ENCODE assay signal across 8 mouse cellular contexts in the genomic region with DNA sequence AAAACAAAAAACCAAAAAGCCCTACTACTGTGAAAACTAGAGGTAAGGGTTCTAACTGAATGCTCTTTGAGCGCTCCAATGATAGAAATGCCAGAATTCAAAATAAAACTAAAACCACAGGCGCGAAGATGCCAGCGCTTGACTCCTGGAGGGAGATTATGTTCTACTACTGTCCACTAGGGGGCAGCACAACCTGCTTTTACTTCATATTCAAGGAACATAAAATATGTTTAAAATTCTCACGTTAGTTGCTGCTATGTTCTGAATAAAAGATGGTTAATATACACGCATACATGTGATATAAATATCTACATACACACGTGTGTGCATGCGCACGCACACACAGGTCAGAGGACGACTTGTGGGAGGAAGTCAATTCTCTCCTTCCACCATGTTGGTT. TPM values are rescaled to one million over a fixed set of nuclear protein-coding genes. Genes with fewer than 3 reads are reported as not detected.
DNase-seq lines count a peak whose midpoint lies in the region; ATAC-seq and TF ChIP-seq lines count a peak whose summit lies in the region.

No protein-coding gene starts in this region.

- H3K27me3 ChIP-seq in small intestine, adult 2 months (ENCODE audit: control insufficient read depth, insufficient read depth, low read length): no peaks in the 10 kb centered on the region

- ATAC-seq in CD4-positive, CD25-positive, alpha-beta regulatory T cell, adult 4 months: no peak

- H3K27ac ChIP-seq in cortical plate, adult 2 months (ENCODE audit: insufficient read depth, low read length): no peak overlapping the region
- H3K27ac ChIP-seq in small intestine, adult 2 months (ENCODE audit: insufficient read depth, low read depth, low read length): no peak overlapping the region

- DNase-seq in CD4-positive, CD25-positive, alpha-beta regulatory T cell, adult 2 months (ENCODE audit: low read depth, low spot score): peak; percentile 74
- peak; percentile 49 to 75 for DNase-seq in left cerebral cortex, adult 18-20 months (ENCODE audit: low spot score in 2 of 2)
- DNase-seq in left cerebral cortex, adult 8-10 months (ENCODE audit: low spot score in 2 of 2): no peak
- DNase-seq in NIH3T3 (ENCODE audit: low read depth): peak; percentile 84
- peak; percentile 61 to 73 for DNase-seq in left cerebral cortex, postnatal 14 days (ENCODE audit: low spot score in 2 of 2)

- 61% methylated on average over 10 of the region's 10 CpGs for WGBS in small intestine, adult 2 months

- H3K4me1 ChIP-seq in cortical plate, adult 2 months (ENCODE audit: control insufficient read depth, insufficient read depth, low read length): no peaks in the 10 kb centered on the region
- no peaks in the 10 kb centered on the region for H3K4me1 ChIP-seq in small intestine, adult 2 months (ENCODE audit: control insufficient read depth, insufficient read depth, insufficient read length, low read length)

- H3K36me3 ChIP-seq in small intestine, adult 2 months (ENCODE audit: control insufficient read depth, insufficient read depth, low read length): no peaks in the 10 kb centered on the region

- peak; percentile 60 for TF ChIP-seq CTCF in cortical plate, adult 2 months (IDR thresholded peaks at IDR 0.05; ENCODE audit: extremely low read depth, insufficient read depth, low read length)
- TF ChIP-seq CTCF in small intestine, adult 2 months (IDR thresholded peaks at IDR 0.05; ENCODE audit: extremely low read depth, insufficient read length, insufficient replicate concordance, low read depth, low read length): peak; percentile 49; the same call in 1 of the 2 replicates

- intact Hi-C loops in left cerebral cortex, postnatal 14 days (cut with DNase I): loop anchor here (2.0 kb wide), 1 partner anchor 74 kb away; no protein-coding TSS in a partner anchor

- no peak for TF ChIP-seq POLR2A in cortical plate, adult 2 months (IDR thresholded peaks at IDR 0.05; ENCODE audit: extremely low read depth, insufficient read depth, low read length)
- TF ChIP-seq POLR2A in small intestine, adult 2 months (IDR thresholded peaks at IDR 0.05; ENCODE audit: low read depth, low read length): no peak

- H3K4me3 ChIP-seq in cortical plate, adult 2 months (ENCODE audit: insufficient read depth, low read length): no peak overlapping the region
- no peak overlapping the region for H3K4me3 ChIP-seq in small intestine, adult 2 months (ENCODE audit: low read depth, low read length)

RNA-seq across cellular contexts. Expression of a gene that starts 14.8 kb away (rescaled TPM):
- polyA plus RNA-seq in CD4-positive, CD25-positive, alpha-beta regulatory T cell, adult 4 months (2017; shearing (Covaris generic)): 1 to 10 TPM; 5.6 to 5.7 TPM
- total RNA-seq in left cerebral cortex, adult 18-20 months (2021): 100 to 1,000 TPM; 142 to 143 TPM
- 100 to 1,000 TPM; 128 to 153 (median 139) TPM for total RNA-seq in left cerebral cortex, adult 8-10 months (2022)
- polyA plus RNA-seq in cortical plate, adult 2 months (2012; rRNA removed): 146 and 157 TPM in 2 replicates
- total RNA-seq in left cerebral cortex, postnatal 14 days (2021): 100 to 1,000 TPM; 141 TPM
- 0.08 and 0.14 TPM in 2 replicates for polyA plus RNA-seq in small intestine, adult 2 months (2012; rRNA removed)

RNA-seq across cellular contexts. Expression of a gene that starts 15.2 kb away (rescaled TPM):
- 10 to 100 TPM; 22.1 to 29.0 TPM for polyA plus RNA-seq in CD4-positive, CD25-positive, alpha-beta regulatory T cell, adult 4 months (2017; shearing (Covaris generic))
- 100 to 1,000 TPM; 216 to 227 TPM for total RNA-seq in left cerebral cortex, adult 18-20 months (2021)
- total RNA-seq in left cerebral cortex, adult 8-10 months (2022): 100 to 1,000 TPM; 223 to 258 (median 235) TPM
- polyA plus RNA-seq in cortical plate, adult 2 months (2012; rRNA removed): 88.5 TPM in 2 replicates
- total RNA-seq in left cerebral cortex, postnatal 14 days (2021): 100 to 1,000 TPM; 240 to 256 TPM
- polyA plus RNA-seq in small intestine, adult 2 months (2012; rRNA removed): 14.0 and 31.9 TPM in 2 replicates

Comparison
In these comparisons a context has a peak if more than half of its experiments do, and no peak if none do; other contexts are left out.
1. DNase-seq: peak in CD4-positive, CD25-positive, alpha-beta regulatory T cell, adult 2 months (single experiment), left cerebral cortex, adult 18-20 months (2 of 2), NIH3T3 (single experiment) and left cerebral cortex, postnatal 14 days (2 of 2); none in left cerebral cortex, adult 8-10 months (0 of 2).